Mouse (Mus musculus): ENCODE measurements around the gene Rps6ka4.

The Rps6ka4 gene

DNA sequence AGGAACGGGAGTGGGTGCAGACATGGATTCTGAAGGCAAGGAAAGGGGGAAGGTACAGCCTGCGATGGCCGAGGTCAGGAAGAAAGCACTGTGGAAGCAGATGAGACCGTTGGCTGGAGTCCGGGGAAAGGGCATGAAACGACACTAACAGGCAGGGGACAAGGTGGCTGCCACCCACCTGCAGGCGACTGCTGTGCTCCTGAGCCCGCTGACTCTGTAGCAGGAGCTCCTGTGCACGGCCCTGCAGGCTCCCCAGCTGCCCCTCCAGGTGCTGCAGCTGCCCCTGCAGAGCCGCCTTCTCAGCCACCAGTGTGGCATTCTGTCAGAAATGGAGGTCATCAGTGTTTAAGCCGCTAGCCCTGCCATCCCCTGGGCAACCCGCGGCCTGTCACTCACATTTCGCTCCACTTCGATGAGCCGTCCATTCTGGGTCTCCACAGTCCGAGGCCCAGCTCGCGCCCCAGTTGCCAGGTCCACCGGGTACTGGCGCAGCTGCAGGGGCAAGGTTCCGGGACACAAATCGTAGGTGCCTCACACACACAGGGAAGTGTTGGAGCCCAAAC lies 9.2 kb upstream of the Rps6ka4 start:
- no peak for DNase-seq

DNA sequence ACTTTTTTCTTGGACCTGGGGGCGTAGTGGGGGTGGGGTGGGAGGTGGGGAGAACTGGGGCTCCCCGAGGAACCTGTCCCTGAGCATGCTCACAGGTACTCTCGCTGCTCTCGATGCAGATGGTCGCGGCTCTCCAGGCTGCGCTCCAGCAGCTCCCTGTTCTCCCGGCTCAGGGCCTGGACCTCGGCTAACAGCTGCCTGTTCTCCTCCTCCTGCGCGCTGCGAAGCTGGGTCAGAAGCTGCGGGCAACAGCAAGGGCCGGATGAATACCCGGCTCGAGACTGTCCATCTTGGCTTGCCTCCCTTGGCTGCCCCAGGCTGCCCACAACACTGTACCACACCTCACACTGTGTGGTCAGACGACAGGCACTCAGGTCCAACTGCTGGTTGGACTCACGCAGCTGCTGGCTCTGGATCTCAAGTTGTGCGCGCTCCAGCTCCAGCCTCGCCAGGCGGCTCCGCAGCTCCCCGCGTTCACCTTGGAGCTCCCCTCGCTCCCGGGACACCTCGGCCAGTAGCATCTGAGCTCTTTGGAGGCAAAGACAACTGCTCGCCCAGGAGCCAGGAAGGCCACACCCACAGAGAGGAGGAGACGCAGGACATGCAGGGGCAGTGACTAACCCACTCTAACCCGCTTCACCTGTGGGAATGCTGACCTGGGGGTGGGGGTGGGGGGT lies 7.5 kb upstream of the Rps6ka4 start:
- no peak for DNase-seq

DNA sequence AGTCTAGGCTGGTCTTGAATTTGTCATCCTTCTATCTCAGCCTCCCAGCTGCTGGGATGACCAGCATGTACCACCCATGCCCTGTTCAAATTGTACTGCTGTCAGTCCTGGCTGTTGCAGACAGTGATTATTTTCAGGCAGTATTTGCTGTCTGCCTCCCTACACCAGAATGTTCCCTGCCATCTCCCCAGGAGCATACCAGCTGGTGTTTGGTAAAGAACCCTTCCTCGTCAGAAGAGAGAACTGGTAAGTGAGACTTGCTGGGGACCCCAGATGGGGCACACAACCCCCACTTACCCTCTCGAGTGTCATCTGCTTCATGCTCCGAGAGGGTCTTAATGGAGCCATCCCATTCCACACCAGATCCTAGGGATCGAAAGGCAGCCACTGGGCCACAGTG lies 5.6 kb upstream of the Rps6ka4 start:
- DNase-seq = no peak

DNA sequence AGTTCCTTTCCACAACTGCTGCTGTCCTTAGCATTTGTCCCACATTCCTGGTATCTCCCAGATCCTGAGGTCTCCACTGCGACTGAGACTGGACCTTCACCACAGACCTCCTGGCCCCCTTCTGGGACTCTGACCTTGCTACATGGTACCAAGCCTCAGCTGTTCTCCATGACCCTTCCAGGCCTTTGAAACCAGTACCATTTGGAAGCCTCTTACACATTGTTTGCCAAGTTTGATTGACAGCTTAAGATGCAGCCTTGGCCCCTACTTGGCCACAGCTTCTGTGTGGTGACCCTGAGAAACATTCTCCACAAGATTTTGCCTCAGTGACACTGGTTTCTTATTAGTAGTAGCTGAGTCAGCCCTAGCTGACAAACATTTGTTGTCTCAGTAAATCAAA lies 1.9 kb upstream of the Rps6ka4 start:
- DNase-seq = no peak

DNA sequence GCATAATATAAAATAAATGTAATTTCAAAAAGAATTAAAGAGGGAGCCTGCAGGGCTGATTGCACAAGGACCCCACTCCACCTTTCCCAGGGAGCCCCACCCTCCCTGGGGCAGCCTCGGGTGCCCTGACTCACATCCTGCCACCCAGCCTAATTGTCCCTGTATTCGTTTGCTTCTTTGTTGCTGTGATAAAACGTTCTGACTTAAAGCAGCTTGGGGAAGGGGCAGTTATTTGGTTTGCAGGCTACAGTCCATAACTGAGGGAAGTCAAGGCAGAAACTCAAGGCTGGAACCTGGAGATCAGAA lies 809 bp upstream of the Rps6ka4 start:
- DNase-seq = no peak

DNA sequence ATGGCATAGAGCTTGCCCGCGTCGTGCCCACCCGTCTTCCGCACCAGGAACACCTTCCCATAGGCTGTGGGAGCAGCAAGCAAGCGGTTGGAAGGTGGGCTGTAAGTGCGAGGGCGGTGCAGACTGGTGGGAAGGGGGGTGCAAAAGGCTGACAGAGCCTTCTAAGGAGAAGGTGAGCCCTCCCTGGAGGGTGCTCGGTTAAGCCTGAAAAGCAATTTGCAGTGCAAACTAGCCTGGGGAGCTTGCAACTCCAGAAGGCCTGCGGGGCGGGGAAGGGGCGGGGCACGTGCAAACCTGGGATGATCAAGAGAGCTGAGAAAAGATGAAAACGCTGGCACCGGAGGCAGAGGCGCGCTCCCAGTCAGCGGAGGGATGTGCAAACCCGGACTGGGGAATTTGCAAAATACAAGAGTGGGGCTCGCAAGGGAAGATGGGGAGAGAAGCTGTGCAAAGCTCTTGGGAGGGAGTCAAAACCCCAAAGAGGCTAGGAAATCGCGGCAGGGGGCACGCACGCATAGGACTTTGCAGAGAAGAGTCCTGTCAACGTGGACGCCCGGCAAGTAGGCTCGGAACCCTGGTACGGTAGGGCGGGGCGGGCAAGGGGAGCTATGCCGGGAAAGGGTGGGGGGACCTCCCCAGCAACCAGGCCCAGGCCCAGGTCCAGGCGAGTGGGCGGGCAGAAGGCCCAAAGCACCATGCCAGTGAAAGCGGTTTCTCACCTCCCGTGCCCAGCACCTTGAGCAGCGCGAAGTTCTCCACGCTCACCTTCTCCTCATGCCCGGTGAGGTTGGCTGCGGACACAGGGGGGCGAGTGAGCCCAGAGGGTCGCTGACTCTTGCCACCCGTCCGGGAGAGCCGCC lies 591 bp downstream of the Rps6ka4 start:
- peak; percentile 56 for DNase-seq

DNA sequence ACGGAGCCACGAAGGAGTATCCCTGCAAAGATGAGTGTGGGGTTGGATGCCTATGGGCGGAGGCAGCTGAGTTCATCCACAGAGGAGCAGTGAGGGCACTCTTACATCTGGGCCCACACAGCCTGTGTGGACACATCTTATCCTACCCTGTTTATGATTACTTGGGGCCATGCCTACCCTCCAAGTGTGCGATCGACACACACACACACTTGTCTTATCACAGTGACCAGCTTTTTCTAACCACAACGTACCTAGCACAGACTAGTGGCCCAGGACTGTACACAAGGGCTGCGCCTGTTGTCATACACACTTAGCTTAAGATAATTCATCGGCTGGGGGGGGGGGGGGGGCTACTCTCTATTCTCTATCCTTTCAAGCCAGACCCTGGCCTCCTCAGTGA lies 8.1 kb downstream of the Rps6ka4 start:
- DNase-seq = no peak

DNA sequence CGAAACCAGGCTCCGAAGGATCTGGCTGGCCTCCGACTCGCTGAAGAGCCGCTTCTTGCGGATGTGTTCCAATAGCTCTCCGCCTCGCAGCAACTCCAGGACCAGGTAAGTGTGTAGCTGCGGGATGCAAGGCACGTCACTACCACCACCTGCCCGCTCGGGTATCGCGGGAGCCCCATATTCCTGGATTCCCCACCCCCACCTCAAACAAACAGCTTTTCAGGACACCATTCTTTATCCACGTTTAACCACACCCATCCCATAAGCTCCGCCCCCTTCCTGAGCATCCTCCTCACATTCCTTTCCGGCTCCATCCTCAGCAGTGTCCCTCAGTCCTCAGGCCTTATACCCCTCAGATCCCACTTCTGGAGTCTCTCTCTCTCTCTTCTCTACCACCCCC lies 9.1 kb downstream of the Rps6ka4 start:
- no peak for DNase-seq

DNA sequence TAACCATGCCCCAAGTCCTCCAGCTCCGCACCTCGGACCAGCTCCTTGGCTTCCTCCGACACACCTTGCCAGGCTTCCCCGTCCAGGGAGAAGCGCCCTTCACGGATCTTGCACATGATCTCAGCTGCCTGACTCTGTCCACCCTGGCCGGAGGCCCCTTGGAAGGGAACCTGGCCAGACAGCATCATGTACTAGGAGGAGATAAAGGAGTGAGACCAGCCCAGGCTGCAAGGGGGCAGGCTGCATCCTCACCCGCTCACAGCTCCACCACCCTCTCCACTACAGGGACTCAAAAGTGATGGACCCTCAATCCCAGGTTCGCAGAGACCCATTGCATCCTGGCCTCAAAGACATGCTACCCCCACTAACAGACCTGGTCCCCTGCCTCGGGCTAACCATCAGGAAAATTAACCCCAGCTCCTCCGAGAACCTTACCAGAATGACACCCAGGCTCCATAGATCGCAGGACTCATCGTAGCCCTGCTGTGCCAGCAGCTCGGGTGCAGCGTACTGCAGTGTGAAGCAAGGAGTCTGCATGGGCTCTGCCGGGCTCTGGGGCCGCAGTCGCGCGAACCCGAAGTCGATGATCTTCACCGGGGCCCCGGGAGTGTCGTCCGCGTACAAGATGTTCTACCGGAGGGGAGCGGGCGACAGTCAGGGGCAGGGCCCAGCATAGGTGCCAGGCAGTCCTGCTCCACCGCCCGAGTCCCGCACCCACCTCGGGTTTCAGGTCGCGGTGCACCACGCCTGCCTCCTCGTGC lies 9.7 kb downstream of the Rps6ka4 start:
- no peak for DNase-seq

DNA sequence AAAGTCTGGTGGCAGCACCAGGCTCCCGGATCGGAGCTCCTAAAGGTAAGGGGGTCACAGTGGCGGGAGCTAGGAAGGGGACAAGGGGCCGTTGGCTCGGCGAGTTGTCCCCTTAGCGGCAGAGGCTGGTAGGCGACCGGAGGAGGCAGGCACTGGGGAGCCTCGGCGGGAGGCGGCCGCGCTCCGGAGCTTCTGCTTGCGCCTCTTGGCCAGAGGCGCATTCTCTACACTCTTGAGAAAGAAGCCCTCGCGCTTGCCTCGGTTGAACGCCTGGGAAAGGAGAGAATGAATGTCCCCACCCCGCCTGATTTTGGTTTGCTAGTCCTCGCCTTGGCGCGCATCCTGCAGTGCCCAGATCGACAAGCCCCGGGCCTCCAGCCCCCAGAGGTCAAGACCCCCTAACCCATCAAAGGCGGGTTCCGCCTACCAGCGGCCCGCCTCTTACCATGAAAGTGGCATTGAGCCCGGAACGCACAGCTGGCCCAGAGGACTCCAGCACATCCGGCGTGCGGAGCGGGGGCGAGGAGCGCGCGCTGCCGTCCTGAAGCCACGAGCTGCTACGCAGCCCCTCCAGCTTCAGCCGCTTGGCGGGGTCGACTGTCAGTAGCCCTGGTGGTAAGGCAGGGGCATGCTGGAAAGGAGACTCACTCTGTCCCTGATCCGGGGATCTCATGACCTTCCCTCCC lies 10.4 kb downstream of the Rps6ka4 start:
- DNase-seq = no peak

DNA sequence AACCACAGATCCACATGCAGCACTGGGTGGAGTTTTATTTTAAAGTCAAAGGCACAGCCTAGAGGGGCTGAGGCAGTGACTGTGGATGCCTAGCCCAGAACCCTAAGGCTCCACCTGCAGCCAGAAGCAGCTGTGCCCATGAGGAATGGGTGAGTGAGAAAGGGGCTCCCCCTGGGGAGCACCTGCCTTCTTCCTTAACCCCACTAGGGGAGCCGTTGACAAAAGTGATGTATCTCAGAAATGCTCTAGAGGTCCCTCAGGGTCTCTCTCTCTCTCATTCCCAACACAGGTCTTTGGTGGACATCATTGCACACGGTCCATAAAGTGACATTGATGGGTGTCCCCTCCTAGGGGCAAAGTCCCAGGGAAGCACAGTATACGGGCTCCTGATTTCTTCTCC lies 11.4 kb downstream of the Rps6ka4 start:
- peak; percentile 61 for DNase-seq

DNA sequence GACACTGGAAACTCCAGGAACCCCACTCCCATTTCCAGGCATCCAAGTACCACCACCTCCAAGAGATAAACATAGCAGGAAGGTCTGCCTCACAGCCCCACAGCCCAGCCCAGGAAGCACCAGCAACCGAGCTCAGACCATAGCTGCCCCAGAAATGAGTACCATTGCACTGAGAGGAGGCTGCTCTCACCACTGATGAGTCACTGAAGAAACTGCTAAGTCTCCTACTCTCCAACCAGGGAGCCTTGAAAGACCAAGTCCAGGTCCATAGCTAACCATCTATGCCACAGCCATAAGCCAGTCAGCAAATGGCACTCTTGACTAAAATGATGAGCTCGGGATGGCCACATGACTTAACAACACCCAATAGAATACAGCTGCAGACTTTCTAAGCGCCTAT lies 13.8 kb downstream of the Rps6ka4 start:
- no peak for DNase-seq

DNA sequence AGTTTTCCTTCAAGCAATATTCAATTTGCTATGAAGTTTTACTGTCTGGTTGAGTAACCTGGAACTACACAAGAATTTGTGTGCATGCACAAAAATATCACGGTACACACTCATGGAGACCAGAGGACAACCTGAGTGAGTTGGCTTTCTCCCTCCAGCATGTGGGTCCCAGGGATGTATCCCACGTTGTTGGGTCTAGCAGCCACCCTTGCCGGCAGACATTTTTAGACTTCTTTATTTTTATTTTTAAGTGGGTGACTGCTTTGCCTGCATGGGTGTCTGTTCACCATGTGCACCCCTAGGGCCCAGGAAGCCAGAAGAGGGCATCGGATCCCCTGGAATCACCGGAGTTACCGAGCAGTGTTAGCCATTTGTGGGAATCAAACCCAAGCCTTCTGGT lies 15.1 kb downstream of the Rps6ka4 start:
- no peak for DNase-seq

DNA sequence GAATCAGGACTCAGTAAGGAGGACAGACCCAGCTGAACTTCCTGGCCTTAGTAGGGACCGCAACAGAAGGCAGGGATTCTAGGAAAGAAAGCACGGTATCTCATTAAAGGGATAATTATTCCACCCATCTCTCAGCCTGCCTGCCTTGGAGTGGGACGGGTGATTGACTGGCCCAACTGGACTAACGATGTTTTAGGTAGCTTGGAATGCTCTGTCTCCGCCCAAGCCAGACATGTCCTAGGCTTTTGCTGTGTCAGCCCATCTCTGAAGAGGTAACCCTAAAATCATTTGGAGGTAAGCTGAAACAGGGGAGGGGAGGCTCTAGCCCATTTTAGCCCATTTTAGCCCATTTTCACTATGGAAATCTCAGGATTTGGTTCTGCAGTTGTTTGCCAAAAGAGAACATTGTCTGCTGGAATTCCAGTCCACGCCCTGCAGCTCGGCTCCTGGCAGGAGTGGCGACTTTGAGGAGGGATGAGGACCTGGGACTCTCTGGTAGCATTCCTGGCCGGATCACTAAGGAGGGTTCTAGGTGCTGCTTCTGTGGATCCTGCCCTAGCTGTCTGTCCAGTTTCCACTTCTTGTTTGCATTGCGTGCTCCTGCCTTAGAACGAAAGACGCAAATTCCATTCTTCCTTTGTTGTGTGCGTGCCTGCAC lies 19.8 kb downstream of the Rps6ka4 start:
- DNase-seq = no peak

DNA sequence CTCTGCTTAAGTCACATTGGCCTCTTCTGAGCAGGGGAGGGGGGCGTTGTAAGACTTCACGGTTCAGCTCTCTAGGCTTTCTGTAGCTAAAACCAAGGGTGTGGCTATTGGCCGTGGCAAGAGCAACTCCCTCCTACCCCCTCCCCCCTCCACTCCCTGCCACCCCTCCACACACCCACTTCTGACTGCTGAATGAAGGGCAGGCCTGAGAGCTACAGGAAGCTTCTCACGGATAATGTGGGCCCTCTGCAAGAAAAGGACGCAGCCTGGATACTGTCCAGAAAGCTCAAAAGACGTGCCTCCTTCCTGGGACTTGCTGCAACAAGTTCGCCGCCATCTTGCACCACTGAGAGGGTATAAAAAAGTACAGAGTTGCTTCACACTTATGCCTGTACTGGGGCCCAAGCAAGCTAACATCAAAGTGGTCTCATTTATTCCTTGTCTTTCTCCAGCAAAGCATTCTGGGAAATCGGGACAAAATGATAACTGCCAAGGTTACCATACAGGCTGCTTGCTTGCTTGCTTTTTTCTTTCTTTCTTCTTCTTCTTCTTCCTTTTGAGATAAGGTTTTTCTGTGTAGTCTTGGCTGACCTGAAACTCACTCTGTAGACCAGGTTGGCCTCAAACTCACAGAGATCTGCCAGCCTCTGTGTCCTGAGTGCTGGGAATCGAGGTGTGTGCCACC lies 21.2 kb downstream of the Rps6ka4 start:
- DNase-seq = no peak

DNA sequence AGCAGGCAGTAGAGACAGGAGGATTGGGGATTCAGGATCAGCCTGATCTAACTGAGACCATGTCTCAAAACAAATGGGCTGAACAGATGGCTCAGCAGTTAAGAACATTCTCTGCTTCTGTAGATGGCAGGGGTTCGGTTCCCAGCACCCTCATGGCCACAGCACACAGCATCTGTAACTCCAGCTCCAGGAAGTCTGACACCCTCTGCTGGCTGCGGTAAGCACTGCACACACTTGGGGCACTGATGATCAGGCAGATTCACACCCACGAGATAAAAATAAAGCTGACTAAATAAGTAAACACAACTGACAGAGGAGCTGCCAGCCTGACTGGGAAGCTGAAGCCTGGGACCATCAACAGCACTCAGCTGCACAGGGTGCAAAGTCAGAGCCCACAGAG lies 25.5 kb downstream of the Rps6ka4 start:
- DNase-seq = no peak

DNA sequence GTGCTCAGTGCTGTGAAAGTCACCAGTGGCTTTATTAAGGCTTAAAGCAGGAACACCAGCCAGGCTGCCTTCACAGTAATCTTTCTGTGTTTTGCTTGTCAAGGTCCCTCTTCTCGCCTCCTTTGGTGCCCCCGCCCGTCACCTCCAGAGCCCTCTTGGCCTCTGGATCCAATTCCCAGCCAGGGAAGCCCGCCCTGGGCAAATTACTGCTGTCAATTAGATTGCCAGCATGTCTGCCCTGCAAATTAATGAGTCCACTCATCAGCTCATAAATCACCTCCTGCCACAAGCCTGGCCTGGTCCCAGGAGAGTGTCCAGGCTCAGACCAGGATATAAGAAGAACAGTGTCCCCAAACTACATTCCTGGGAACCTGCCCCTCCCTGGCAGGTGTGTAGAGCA lies 26.1 kb downstream of the Rps6ka4 start:
- DNase-seq = no peak
